Mouse (Mus musculus): ENCODE measurements around the gene Polg2. TPM values are rescaled to one million over a fixed set of nuclear protein-coding genes. Genes with fewer than 3 reads are reported as not detected.
A peak's percentile ranks its signal among the peaks of the same experiment; 100 is the strongest.

Polg2 gene
- 4.8 and 6.3 TPM in 2 replicates for polyA plus RNA-seq (2012; rRNA removed)

- DNase-seq, result peak; percentile 91
- Histone ChIP-seq H3K4me1 (ENCODE audit: control insufficient read depth, insufficient read depth, low read length) (peaks cover 14% of the 10 kb centered on the region), H3K4me3 (replicated peaks; ENCODE audit: extremely low read depth, low read depth, low read length) (peak within 1 kb of the TSS; percentile 83)
- TF ChIP-seq CTCF (IDR thresholded peaks at IDR 0.05; ENCODE audit: insufficient read depth, low read length) (no peak), POLR2A (IDR thresholded peaks at IDR 0.05; ENCODE audit: borderline replicate concordance, extremely low read depth, low read depth, low read length) (peak; percentile 97)
- WGBS, result under 1% methylated on average over 30 of the region's 30 CpGs
Measured at GRCm38 (mm10) chr11:106779388-106780088, at the start of gene Polg2. Gene Polg2, minus strand, starts transcription at chr11:106779537.

DNA sequence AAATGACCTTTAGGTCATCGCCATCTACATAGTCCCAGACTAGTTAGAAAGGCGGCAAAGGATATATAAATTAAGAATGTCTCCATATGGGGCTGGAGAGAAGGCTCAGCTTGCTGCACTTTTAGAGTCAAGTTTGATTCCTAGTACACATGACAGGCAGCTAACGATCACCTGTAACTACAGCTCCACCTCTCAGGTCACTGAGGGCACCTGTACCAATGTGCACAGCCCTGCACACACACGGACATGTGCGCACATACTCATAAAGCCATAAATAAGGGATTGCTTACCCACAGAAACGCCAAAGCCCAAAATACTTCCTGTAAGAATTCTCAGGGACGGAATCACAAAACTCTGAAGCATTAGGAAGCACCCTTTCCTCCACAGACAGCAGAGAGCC lies 48.7 kb upstream of the Polg2 start:
- 88% methylated on average over 7 of the region's 7 CpGs for WGBS
- DNase-seq, result no peak
- Histone ChIP-seq H3K4me3 (replicated peaks; ENCODE audit: extremely low read depth, low read depth, low read length) (no peak overlapping the region), H3K4me1 (ENCODE audit: control insufficient read depth, insufficient read depth, low read length) (no peaks in the 10 kb centered on the region)
- TF ChIP-seq POLR2A (IDR thresholded peaks at IDR 0.05; ENCODE audit: borderline replicate concordance, extremely low read depth, low read depth, low read length) (no peak), CTCF (IDR thresholded peaks at IDR 0.05; ENCODE audit: insufficient read depth, low read length) (no peak)

GRCm38 (mm10) chr11:106824403-106824802 lies 45.1 kb upstream of the Polg2 start:
- no peak for TF ChIP-seq CTCF (IDR thresholded peaks at IDR 0.05; ENCODE audit: insufficient read depth, low read length)
- no peak for TF ChIP-seq POLR2A (IDR thresholded peaks at IDR 0.05; ENCODE audit: borderline replicate concordance, extremely low read depth, low read depth, low read length)
- Histone ChIP-seq H3K4me1 (ENCODE audit: control insufficient read depth, insufficient read depth, low read length) (peaks cover 6% of the 10 kb centered on the region), H3K4me3 (replicated peaks; ENCODE audit: extremely low read depth, low read depth, low read length) (no peak overlapping the region)
- no peak for DNase-seq
- 74% methylated on average over 10 of the region's 10 CpGs for WGBS

GRCm38 (mm10) chr11:106823741-106824140 lies 44.4 kb upstream of the Polg2 start:
- Histone ChIP-seq H3K4me3 (replicated peaks; ENCODE audit: extremely low read depth, low read depth, low read length) (no peak overlapping the region), H3K4me1 (ENCODE audit: control insufficient read depth, insufficient read depth, low read length) (peaks cover 6% of the 10 kb centered on the region)
- TF ChIP-seq CTCF (IDR thresholded peaks at IDR 0.05; ENCODE audit: insufficient read depth, low read length), result no peak
- no peak for TF ChIP-seq POLR2A (IDR thresholded peaks at IDR 0.05; ENCODE audit: borderline replicate concordance, extremely low read depth, low read depth, low read length)
- 93% methylated on average over 8 of the region's 8 CpGs for WGBS
- no peak for DNase-seq

GRCm38 (mm10) chr11:106822911-106823310 lies 43.6 kb upstream of the Polg2 start:
- no peak for DNase-seq
- WGBS, result 76% methylated on average over 5 of the region's 5 CpGs
- Histone ChIP-seq H3K4me1 (ENCODE audit: control insufficient read depth, insufficient read depth, low read length) (peaks cover 6% of the 10 kb centered on the region), H3K4me3 (replicated peaks; ENCODE audit: extremely low read depth, low read depth, low read length) (no peak overlapping the region)
- no peak for TF ChIP-seq POLR2A (IDR thresholded peaks at IDR 0.05; ENCODE audit: borderline replicate concordance, extremely low read depth, low read depth, low read length)
- TF ChIP-seq CTCF (IDR thresholded peaks at IDR 0.05; ENCODE audit: insufficient read depth, low read length), result no peak

GRCm38 (mm10) chr11:106822491-106822890 lies 43.2 kb upstream of the Polg2 start:
- 90% methylated on average over 8 of the region's 8 CpGs for WGBS
- peaks cover 6% of the 10 kb centered on the region for H3K4me1 ChIP-seq (ENCODE audit: control insufficient read depth, insufficient read depth, low read length)
- no peak for DNase-seq
- TF ChIP-seq POLR2A (IDR thresholded peaks at IDR 0.05; ENCODE audit: borderline replicate concordance, extremely low read depth, low read depth, low read length), result no peak
- no peak for TF ChIP-seq CTCF (IDR thresholded peaks at IDR 0.05; ENCODE audit: insufficient read depth, low read length)
- no peak overlapping the region for H3K4me3 ChIP-seq (replicated peaks; ENCODE audit: extremely low read depth, low read depth, low read length)

- peaks cover 6% of the 10 kb centered on the region for H3K4me1 ChIP-seq (ENCODE audit: control insufficient read depth, insufficient read depth, low read length)
- DNase-seq, result no peak
- TF ChIP-seq POLR2A (IDR thresholded peaks at IDR 0.05; ENCODE audit: borderline replicate concordance, extremely low read depth, low read depth, low read length) (no peak), CTCF (IDR thresholded peaks at IDR 0.05; ENCODE audit: insufficient read depth, low read length) (no peak)
- no peak overlapping the region for H3K4me3 ChIP-seq (replicated peaks; ENCODE audit: extremely low read depth, low read depth, low read length)
- 71% methylated on average over 6 of the region's 6 CpGs for WGBS
Measured at GRCm38 (mm10) chr11:106821397-106821796, 42.1 kb upstream of the Polg2 start.

DNA sequence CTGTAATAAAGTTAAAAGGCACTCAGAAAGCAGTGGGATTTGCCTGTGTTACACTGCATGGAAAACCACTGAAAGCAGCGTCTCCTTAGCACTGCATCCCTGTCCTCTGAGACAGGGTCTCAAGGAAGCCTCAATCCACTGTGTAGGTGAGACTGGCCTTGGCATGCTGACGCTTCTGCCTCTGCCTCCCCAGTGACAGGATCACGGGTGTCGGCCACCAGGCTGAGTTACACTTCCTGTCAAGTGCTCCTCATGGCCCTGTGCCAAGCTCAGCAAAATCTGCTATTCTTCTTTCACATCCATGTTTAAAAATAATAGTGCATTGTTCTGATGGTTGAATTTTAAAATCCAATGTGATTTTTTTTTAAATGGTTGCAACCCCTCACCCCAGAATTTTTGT lies 41.6 kb upstream of the Polg2 start:
- H3K4me3 ChIP-seq (replicated peaks; ENCODE audit: extremely low read depth, low read depth, low read length), result no peak overlapping the region
- peak; percentile 36 for DNase-seq
- peaks cover 6% of the 10 kb centered on the region for H3K4me1 ChIP-seq (ENCODE audit: control insufficient read depth, insufficient read depth, low read length)
- 27% methylated on average over 4 of the region's 4 CpGs for WGBS
- TF ChIP-seq CTCF (IDR thresholded peaks at IDR 0.05; ENCODE audit: insufficient read depth, low read length), result no peak
- no peak for TF ChIP-seq POLR2A (IDR thresholded peaks at IDR 0.05; ENCODE audit: borderline replicate concordance, extremely low read depth, low read depth, low read length)

DNA sequence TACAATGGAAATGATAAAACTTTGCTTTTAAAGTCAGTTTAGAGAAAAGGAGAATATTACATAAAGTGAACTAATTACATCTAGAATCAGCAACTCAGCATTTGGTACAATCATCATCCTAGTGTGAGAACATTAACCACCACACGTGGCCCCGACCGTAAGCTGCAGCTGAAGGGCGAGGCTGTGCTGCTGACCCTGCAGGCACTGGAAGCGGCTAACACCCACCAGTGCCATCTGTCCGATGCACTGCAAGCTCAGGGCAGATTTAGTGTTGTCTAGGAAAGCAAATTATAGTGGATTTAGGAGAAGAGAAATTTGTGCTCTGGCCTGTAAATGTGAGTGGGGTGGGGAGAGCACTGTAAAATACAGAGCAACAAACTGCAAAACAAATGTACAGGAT lies 40.9 kb upstream of the Polg2 start:
- no peak overlapping the region for H3K4me3 ChIP-seq (replicated peaks; ENCODE audit: extremely low read depth, low read depth, low read length)
- DNase-seq, result no peak
- TF ChIP-seq CTCF (IDR thresholded peaks at IDR 0.05; ENCODE audit: insufficient read depth, low read length) (no peak), POLR2A (IDR thresholded peaks at IDR 0.05; ENCODE audit: borderline replicate concordance, extremely low read depth, low read depth, low read length) (no peak)
- H3K4me1 ChIP-seq (ENCODE audit: control insufficient read depth, insufficient read depth, low read length), result peaks cover 6% of the 10 kb centered on the region
- WGBS, result 81% methylated on average over 6 of the region's 6 CpGs

- no peak for TF ChIP-seq POLR2A (IDR thresholded peaks at IDR 0.05; ENCODE audit: borderline replicate concordance, extremely low read depth, low read depth, low read length)
- TF ChIP-seq CTCF (IDR thresholded peaks at IDR 0.05; ENCODE audit: insufficient read depth, low read length), result no peak
- no peak for DNase-seq
- WGBS, result 82% methylated on average over 9 of the region's 9 CpGs
- Histone ChIP-seq H3K4me3 (replicated peaks; ENCODE audit: extremely low read depth, low read depth, low read length) (no peak overlapping the region), H3K4me1 (ENCODE audit: control insufficient read depth, insufficient read depth, low read length) (peaks cover 6% of the 10 kb centered on the region)
Measured at GRCm38 (mm10) chr11:106819595-106819994, 40.3 kb upstream of the Polg2 start.
